Mouse (Mus musculus): ENCODE results near the gene Dlg5.

The Dlg5 gene

DNA sequence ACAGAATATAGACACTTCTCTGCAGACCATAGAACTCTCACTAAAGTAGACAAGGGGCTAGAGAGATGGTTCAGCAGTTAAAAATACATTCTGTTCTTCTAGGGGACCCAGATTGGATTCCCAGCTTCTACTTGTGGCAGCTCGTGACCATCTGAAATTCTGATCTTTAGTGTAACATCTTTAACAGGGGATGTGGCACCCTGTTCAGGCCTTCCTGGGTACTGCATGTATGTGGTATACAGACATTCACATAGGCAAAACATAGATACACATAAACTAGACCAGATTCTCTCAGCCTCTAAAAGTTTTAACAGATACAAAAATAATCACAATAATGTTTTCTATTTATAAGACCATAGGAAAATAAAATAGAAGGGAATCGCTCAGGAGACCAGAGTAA lies 120.7 kb downstream of the Dlg5 start:
- DNase-seq (ENCODE audit: low spot score in 2 of 2): no peak

DNA sequence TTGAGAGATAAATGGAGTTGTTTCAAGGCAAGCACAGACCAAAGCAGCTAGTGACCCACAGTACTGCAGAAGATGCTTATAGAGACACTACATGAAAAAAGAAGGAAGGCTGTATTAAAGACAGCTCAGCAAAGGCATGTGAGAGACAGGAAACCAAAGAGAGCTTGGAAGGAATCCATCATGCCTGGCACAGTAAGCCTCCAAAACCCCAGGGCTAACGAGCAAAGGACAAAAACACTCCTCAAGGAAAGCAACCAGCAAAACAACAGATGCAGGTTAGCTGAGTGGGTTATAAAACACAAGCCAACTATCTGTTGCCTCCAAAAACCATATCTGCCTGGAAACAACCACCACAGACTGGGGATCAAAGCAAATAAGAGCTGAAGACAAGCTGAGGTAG lies 121.5 kb downstream of the Dlg5 start:
- DNase-seq (ENCODE audit: low spot score in 2 of 2): no peak

DNA sequence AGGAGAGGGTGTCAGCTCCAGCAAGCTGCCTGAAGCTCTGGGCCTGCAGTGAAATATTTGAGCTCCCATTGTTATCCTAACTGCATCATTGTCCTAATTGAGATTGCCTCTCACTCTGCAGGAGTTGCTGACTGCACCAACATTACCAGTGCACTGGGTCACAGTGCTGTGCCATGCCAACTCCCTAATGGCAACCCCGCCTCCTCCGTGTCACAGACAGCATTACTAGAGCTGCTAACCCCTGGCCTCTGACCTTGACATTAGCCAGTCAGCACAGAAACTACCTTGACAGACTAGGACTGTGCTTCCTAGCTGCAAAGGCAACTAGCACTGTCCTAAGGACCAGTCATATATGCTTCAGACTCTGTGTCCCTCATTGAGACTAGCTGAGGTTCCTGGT lies 139.0 kb downstream of the Dlg5 start:
- no peak for DNase-seq (ENCODE audit: low spot score in 2 of 2)

DNA sequence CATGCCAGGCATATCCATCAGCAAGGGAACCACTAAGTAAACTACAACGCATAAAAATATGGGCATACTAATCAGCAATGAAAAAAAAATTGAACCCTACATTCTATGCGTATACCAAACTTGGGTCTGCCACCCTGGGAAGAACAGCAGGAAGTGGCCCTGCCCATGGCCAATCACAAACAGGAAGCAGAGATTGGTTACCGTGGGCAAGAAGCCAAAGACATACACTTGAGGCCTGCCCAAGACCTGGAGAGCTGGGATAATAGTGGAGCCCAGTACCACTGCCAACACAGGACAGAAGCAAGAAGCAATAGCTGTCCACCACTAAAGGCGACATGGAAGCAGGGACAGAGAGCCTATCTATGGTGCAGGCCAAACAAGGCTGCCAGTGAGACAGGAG lies 146.9 kb downstream of the Dlg5 start:
- DNase-seq (ENCODE audit: low spot score in 2 of 2): no peak

DNA sequence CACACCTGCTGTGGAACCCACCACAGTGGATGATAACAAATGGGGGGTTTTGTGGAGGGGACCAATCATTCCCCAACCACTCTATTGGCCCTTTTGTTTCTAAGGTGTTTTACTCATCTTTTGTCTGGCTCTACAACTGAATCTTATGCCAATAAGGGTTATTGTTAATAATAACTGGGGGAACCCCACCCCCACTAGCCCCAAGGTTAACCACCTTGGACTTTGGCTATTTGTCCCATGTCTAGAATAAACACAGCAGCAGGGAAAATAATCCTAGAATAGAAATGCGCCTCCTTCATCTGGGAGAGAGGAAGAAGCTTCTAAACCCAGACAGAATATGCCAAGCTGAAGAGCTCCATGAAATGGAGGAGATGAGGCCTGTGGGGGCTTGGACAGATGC lies 151.1 kb downstream of the Dlg5 start:
- no peak for DNase-seq (ENCODE audit: low spot score in 2 of 2)

DNA sequence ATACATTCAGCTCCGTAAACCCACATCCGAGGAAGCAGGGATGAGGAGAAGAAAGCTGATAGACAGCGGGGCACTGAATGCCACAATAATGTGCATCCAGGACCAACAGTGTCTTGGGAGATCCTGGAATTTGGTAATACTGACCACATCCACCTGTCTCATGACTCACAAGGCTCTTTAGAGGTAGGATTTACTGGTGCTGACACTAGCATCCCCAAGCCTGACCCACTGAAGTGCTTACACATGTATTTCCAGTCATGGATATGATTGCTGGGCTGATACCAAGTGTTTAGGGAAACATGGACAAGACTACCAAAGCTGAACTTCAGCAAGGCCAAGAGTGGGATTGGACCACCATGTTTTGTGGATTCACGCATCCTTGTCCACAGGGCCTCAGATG lies 152.5 kb downstream of the Dlg5 start:
- DNase-seq (ENCODE audit: low spot score in 2 of 2): no peak

DNA sequence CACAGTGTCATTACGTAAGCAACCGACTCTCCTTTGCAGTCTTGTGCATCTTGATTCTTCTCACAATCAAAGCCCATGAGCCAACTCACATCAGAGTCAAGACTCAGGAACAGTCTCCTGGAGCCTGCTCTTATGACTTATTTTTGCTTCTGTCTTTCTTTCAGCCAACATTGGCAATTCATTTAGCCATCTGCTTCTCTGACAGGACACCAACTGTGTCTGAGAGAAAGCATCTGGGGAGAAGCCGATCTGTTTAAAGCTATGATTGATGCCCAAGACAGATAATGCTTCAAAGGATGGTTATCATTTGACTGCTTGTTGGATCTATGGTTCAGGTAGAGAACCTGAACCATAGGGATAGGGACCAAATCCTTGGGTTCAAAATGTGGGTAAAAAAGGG lies 153.3 kb downstream of the Dlg5 start:
- DNase-seq (ENCODE audit: low spot score in 2 of 2): no peak

DNA sequence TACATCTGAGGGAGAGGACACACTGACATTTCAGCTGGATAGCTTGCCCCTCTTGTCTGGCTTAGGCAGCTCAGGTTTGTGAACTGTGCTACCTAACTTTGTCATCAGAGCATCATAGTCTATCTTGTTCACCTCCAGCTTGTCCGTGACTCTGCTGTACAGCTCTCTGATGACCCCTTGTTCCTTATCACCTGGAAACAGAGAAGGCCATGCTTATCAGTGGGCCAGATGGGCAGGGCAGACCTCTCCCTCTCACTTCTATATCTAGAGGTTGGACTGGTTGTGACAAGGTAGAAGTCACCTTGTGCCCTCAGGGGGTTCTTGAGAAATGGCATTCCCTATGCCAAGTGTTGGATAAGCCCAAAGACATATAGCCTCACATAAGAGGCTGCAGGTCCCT lies 154.9 kb downstream of the Dlg5 start:
- no peak for DNase-seq (ENCODE audit: low spot score in 2 of 2)

DNA sequence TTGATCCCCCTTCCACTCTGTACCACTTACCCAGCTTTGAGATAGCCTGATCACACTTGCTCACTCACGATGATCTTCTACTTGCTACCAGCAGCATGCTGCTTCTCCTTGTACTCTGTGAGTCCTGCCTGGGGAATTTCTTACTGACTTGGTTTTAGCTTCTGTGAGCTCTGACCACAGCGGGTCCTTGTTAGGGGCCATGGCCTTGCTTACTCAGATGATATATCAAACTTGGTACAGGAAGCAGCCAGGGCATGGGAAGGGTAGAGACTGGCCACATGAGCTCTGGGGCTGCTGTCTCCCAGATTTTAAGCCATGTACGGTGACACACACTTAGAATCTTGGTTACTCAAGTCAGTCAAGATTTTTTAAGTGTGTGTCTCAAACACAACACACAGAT lies 156.5 kb downstream of the Dlg5 start:
- DNase-seq (ENCODE audit: low spot score in 2 of 2): no peak

DNA sequence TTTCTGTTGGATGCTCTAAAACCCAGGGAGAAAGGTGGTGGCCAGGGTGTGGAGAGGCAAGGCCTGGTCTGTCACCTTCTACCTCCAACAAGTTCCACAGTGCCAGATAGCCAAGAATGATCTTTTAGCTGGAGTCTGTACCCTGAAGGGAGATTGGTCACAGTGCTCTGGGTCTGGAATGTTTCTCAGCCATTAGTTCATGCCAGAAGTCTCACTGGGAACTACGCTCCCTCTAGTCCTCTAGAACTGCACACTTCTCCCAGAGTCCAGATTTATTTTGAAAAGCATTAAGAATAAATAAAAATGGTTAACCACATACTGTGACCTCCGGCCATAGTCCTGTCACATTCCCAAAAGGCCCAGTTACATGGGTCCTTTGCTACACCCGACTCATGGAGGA lies 158.3 kb downstream of the Dlg5 start:
- DNase-seq (ENCODE audit: low spot score in 2 of 2): no peak

DNA sequence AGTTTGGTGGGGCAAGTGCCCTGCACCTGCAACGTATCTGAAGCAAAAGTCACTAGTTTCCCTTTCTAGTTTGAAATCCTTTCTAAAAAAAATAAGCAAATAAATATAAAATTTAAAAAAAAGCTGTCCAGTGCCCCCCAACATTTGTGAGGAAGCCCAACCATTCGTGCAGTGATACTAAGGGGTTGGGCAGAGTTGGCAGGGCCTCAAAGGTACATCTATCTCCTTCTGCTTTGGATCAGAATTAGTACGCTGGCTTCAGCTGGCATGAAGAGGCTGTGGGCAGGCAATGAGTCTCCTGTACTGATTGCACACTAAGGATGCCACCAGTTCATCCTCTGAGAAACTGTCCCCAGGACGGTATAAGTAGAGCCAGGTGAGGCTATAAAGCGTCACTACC lies 159.2 kb downstream of the Dlg5 start:
- DNase-seq (ENCODE audit: low spot score in 2 of 2): no peak

Data from spleen, postnatal 36 days (tissue).